Mouse (Mus musculus) embryonic facial prominence, embryonic 13.5 days (tissue): ENCODE measurements around the gene Il1f8. TPM values are rescaled to one million over a fixed set of nuclear protein-coding genes. Genes with fewer than 3 reads are reported as not detected.

ENCODE experiments used
- polyA plus RNA-seq: library from polyadenylated mRNA; unstranded; fragments of >200 nt; fragmentation: Nextera tagmentation; extraction: Ambion mirVana; gene quantifications from 2 replicates; pipeline ENCODE4 v1.2.1, GENCODE M21; 2015

Gene Il1f8
- polyA plus RNA-seq, 1 experiment from 2014 or later = not detected

Other genes starting within 250 kb of the Il1f8 start
- gene Hnmt, start 103.8 kb upstream of the Il1f8 start, polyA plus RNA-seq = 1.1 and 1.3 TPM in 2 replicates
- not detected in 2 replicates for gene Tbpl2, start 56.6 kb upstream of the Il1f8 start, polyA plus RNA-seq
- gene Il1f9, start 33.3 kb downstream of the Il1f8 start, polyA plus RNA-seq = not detected in 2 replicates
- gene Il1f6, start 62.3 kb downstream of the Il1f8 start, polyA plus RNA-seq = not detected in 2 replicates
- 1.9 TPM in 2 replicates for gene Il1f5, start 123.8 kb downstream of the Il1f8 start, polyA plus RNA-seq
- not detected in 2 replicates for gene Il1f10, start 138.0 kb downstream of the Il1f8 start, polyA plus RNA-seq
- 1.2 and 1.4 TPM in 2 replicates for gene Il1rn, start 183.7 kb downstream of the Il1f8 start, polyA plus RNA-seq
- gene Psd4, start 214.4 kb downstream of the Il1f8 start, polyA plus RNA-seq = 1.1 and 2.5 TPM in 2 replicates